Mouse (Mus musculus): ENCODE data around the gene Spats2l. TPM values are rescaled to one million over a fixed set of nuclear protein-coding genes. Genes with fewer than 3 reads are reported as not detected.
A peak's percentile ranks its signal among the peaks of the same experiment; 100 is the strongest.

Gene Spats2l
- total and polyA plus RNA-seq, 2 experiments from 2014 or later: 35.8 to 52.3 TPM

DNA sequence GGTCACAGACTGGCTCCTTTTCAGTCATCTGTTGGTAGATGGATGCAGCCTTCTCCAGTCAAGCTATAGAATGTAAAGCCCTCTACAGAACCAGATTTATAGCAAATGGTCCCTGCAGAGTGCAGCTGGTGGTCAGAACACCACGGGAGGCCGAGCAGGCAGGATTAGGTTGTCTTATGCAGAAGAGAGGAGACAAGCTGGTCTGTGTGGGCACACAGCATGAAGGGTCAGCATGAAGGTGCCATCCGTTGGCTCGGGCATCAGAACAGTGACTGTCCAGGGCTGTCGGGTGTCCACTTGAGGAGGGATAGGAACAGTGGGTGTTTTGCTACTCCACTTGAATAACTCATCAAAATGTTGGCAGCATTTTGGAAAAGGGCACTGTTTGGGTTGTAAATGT is 83.8 kb downstream of the Spats2l start:
- no peaks in the 10 kb centered on the region for H3K4me1 ChIP-seq (ENCODE audit: insufficient read depth)
- H3K36me3 ChIP-seq (ENCODE audit: insufficient read depth): no peaks in the 10 kb centered on the region
- no peak overlapping the region for H3K4me2 ChIP-seq (ENCODE audit: low read depth)
- ATAC-seq (no peak), DNase-seq (no peak)
- no peaks in the 10 kb centered on the region for H3K27me3 ChIP-seq (ENCODE audit: insufficient read depth, low read length)
- 51% methylated on average over 5 of the region's 5 CpGs for WGBS
- no peak overlapping the region for H3K27ac ChIP-seq (ENCODE audit: low read depth, low read length)
- no peak for TF ChIP-seq CTCF (IDR thresholded peaks at IDR 0.05; ENCODE audit: low read depth)
- no peak overlapping the region for H3K9ac ChIP-seq
- no peak overlapping the region for H3K4me3 ChIP-seq (ENCODE audit: low read depth, low read length)
- no peaks in the 10 kb centered on the region for H3K9me3 ChIP-seq (ENCODE audit: low read length)

DNA sequence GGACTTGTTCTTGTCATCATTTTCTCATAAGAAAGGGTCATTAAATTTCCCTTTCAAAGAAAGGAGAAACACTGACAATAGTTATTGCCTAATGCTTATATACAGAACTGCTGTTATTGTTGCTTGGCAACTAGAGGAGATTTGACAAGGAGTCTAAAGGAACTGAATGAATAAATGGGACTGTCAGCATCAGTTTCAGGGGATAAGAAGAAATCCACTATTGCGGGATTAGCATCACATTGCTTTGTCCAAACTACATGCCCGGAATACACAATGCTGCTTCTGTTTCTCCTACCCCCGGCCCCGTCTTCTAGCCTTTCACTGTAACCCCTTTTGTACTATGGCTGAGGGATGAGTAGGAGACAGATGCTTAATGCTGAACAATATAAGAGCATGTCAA is 88.1 kb downstream of the Spats2l start:
- Histone ChIP-seq H3K36me3 (ENCODE audit: insufficient read depth) (no peaks in the 10 kb centered on the region), H3K4me2 (ENCODE audit: low read depth) (no peak overlapping the region), H3K4me3 (ENCODE audit: low read depth, low read length) (no peak overlapping the region), H3K9me3 (ENCODE audit: low read length) (no peaks in the 10 kb centered on the region), H3K9ac (0 out of 2 replicates have a peak overlapping the region, but pooled peaks have one; percentile 6), H3K4me1 (ENCODE audit: insufficient read depth) (no peaks in the 10 kb centered on the region), H3K27me3 (ENCODE audit: insufficient read depth, low read length) (no peaks in the 10 kb centered on the region), H3K27ac (ENCODE audit: low read depth, low read length) (peak overlapping the region; percentile 64)
- 6% methylated on average over 4 of the region's 4 CpGs for WGBS
- DNase-seq (no peak), ATAC-seq (peak; percentile 83)
- no peak for TF ChIP-seq CTCF (IDR thresholded peaks at IDR 0.05; ENCODE audit: low read depth)

DNA sequence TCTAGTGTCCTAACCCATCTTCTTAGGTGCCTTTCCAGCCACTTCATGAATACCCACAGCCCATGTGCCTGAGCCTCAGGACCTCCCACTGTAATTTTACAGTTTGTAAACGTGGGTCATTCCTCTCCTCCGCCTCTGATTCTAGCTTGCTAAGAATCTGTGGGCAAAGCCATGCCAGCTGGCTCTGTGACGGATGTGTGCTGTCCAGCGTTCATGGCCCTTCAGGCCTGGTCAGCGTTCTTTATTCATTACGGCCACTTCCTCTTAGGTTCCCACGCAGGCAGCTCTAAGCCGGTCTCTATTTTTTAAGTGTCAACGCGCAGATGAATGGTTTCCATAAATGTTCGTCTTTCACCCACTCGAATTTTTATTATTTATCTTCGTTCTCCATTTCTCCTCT is 94.7 kb downstream of the Spats2l start:
- H3K27me3 ChIP-seq (ENCODE audit: insufficient read depth, low read length): no peaks in the 10 kb centered on the region
- no peaks in the 10 kb centered on the region for H3K36me3 ChIP-seq (ENCODE audit: insufficient read depth)
- no peak for DNase-seq
- no peak for ATAC-seq
- no peaks in the 10 kb centered on the region for H3K9me3 ChIP-seq (ENCODE audit: low read length)
- no peak overlapping the region for H3K9ac ChIP-seq
- no peak for TF ChIP-seq CTCF (IDR thresholded peaks at IDR 0.05; ENCODE audit: low read depth)
- H3K4me3 ChIP-seq (ENCODE audit: low read depth, low read length): no peak overlapping the region
- H3K4me2 ChIP-seq (ENCODE audit: low read depth): no peak overlapping the region
- 77% methylated on average over 13 of the region's 13 CpGs for WGBS
- H3K4me1 ChIP-seq (ENCODE audit: insufficient read depth): no peaks in the 10 kb centered on the region
- H3K27ac ChIP-seq (ENCODE audit: low read depth, low read length): no peak overlapping the region

DNA sequence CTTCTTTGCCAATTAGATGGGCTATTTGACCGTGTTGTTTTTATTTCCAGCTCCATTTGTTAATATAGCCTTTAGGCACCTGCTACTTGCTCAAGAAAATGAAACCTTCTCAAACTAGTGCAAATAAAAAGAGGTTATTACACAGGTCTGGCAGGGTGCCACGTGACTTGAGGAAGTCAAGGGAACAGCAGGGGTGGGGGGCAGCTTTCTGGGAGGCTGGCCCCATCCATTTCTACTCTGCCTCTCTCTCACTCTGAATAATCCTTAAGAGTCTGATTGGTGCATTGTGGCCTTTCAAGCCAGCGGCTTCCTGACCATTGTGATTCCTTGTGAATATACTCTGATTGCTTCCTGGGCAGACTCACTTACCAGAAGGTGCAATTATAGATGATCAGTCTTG is 98.0 kb downstream of the Spats2l start:
- WGBS: 10% methylated on average over 3 of the region's 3 CpGs
- H3K9me3 ChIP-seq (ENCODE audit: low read length): no peaks in the 10 kb centered on the region
- DNase-seq: no peak
- no peaks in the 10 kb centered on the region for H3K36me3 ChIP-seq (ENCODE audit: insufficient read depth)
- H3K4me1 ChIP-seq (ENCODE audit: insufficient read depth): no peaks in the 10 kb centered on the region; the same call in 1 of the 2 replicates
- H3K9ac ChIP-seq: no peak overlapping the region
- no peak for ATAC-seq
- H3K27me3 ChIP-seq (ENCODE audit: insufficient read depth, low read length): no peaks in the 10 kb centered on the region
- no peak overlapping the region for H3K27ac ChIP-seq (ENCODE audit: low read depth, low read length)
- no peak overlapping the region for H3K4me3 ChIP-seq (ENCODE audit: low read depth, low read length)
- H3K4me2 ChIP-seq (ENCODE audit: low read depth): no peak overlapping the region
- no peak for TF ChIP-seq CTCF (IDR thresholded peaks at IDR 0.05; ENCODE audit: low read depth)

DNA sequence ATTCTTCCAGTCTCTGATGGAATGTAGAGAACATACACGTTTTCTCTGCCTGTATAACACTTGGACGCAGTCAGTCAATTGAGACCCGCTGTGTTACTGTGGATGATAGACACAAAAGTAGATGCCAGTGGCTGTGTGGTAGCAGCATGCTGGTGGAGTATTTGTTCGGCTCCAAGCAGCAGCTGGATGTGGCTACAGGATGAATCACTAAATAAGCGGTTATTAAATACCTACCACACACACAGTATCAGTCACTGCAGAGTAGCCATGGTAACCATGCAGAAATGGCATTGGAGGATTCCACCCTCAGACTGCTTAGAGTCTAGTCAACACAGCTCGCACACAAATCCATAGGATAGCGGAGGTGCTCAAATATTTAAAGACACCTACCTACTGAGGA is 100.0 kb downstream of the Spats2l start:
- no peak for ATAC-seq
- Histone ChIP-seq H3K4me2 (ENCODE audit: low read depth) (no peak overlapping the region), H3K27ac (ENCODE audit: low read depth, low read length) (no peak overlapping the region), H3K4me3 (ENCODE audit: low read depth, low read length) (no peak overlapping the region), H3K27me3 (ENCODE audit: insufficient read depth, low read length) (no peaks in the 10 kb centered on the region), H3K4me1 (ENCODE audit: insufficient read depth) (no peaks in the 10 kb centered on the region; the same call in 1 of the 2 replicates), H3K9me3 (ENCODE audit: low read length) (no peaks in the 10 kb centered on the region), H3K9ac (no peak overlapping the region), H3K36me3 (ENCODE audit: insufficient read depth) (no peaks in the 10 kb centered on the region)
- no peak for TF ChIP-seq CTCF (IDR thresholded peaks at IDR 0.05; ENCODE audit: low read depth)
- 72% methylated on average over 7 of the region's 7 CpGs for WGBS
- DNase-seq: no peak

DNA sequence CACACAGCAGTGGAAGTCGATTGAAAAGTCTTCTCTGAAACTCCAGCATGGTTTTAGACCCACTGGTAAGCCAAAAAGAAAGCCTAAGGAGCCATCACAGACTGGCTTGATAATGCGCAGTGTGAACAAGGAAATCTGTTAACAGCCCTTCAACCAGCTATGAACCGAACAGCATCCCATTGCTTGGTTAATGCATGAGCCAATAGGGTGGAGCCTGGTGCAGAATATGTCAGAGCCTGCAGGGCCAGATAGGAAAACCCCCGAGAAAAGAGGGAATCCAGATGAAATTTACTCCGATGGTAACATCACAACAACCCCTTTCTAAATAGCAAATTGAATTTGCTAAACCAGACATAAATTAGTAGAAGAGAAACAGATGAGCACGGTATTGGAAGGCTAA is 101.1 kb downstream of the Spats2l start:
- WGBS: 31% methylated on average over 6 of the region's 6 CpGs
- H3K9me3 ChIP-seq (ENCODE audit: low read length): no peaks in the 10 kb centered on the region
- no peaks in the 10 kb centered on the region for H3K36me3 ChIP-seq (ENCODE audit: insufficient read depth)
- H3K4me1 ChIP-seq (ENCODE audit: insufficient read depth): no peaks in the 10 kb centered on the region; the same call in 1 of the 2 replicates
- no peaks in the 10 kb centered on the region for H3K27me3 ChIP-seq (ENCODE audit: insufficient read depth, low read length)
- peak overlapping the region; percentile 75 for H3K27ac ChIP-seq (ENCODE audit: low read depth, low read length)
- no peak overlapping the region for H3K4me3 ChIP-seq (ENCODE audit: low read depth, low read length)
- ATAC-seq (peak; percentile 76), DNase-seq (no peak)
- no peak for TF ChIP-seq CTCF (IDR thresholded peaks at IDR 0.05; ENCODE audit: low read depth)
- H3K9ac ChIP-seq: 0 out of 2 replicates have a peak overlapping the region, but pooled peaks have one; percentile 4
- H3K4me2 ChIP-seq (ENCODE audit: low read depth): no peak overlapping the region; the same call in 1 of the 2 replicates

DNA sequence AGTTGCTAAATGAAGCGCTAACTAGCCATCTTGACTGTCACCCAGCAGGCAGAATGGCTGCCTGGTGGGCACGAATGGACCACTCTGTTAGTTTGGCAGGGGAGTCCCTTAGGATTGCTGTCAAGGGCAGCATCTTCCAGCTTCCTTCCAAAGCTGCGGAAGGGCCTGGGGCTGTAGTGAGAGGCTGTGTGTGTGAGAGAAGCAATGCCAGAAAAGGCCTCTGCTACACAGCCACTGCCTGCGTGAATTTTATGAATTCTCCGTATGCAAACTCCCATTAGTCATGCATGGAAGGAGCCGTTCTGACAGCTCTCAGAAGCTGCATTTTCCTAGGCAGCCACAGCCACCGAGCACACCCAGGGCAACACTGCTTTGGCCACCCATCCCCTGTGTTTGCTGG is 101.5 kb downstream of the Spats2l start:
- peak; percentile 87 for ATAC-seq
- no peak for TF ChIP-seq CTCF (IDR thresholded peaks at IDR 0.05; ENCODE audit: low read depth)
- H3K27me3 ChIP-seq (ENCODE audit: insufficient read depth, low read length): no peaks in the 10 kb centered on the region
- H3K36me3 ChIP-seq (ENCODE audit: insufficient read depth): no peaks in the 10 kb centered on the region
- 13% methylated on average over 7 of the region's 7 CpGs for WGBS
- peak; percentile 79 for DNase-seq
- H3K4me2 ChIP-seq (ENCODE audit: low read depth): peak overlapping the region; percentile 19
- no peaks in the 10 kb centered on the region; the same call in 1 of the 2 replicates for H3K4me1 ChIP-seq (ENCODE audit: insufficient read depth)
- no peak overlapping the region for H3K4me3 ChIP-seq (ENCODE audit: low read depth, low read length)
- H3K9ac ChIP-seq: 0 out of 2 replicates have a peak overlapping the region, but pooled peaks have one; percentile 4
- H3K9me3 ChIP-seq (ENCODE audit: low read length): no peaks in the 10 kb centered on the region
- peak overlapping the region; percentile 75 for H3K27ac ChIP-seq (ENCODE audit: low read depth, low read length)

Data from forebrain, postnatal 0 days (tissue).